Mouse (Mus musculus) T-cell, adult 2 months (primary cell): ENCODE data around the gene Bcl10.
"Not testable (repeated sequence)": the region's sequence is repeated elsewhere in the genome, so short reads cannot be mapped to it uniquely, and the experiment has no call there.

Experiments used
- DNase-seq: peaks from one replicate; pipeline ENCODE4 v3.0.0; 2022; ENCODE audit warnings: low spot score

Gene Bcl10

DNA sequence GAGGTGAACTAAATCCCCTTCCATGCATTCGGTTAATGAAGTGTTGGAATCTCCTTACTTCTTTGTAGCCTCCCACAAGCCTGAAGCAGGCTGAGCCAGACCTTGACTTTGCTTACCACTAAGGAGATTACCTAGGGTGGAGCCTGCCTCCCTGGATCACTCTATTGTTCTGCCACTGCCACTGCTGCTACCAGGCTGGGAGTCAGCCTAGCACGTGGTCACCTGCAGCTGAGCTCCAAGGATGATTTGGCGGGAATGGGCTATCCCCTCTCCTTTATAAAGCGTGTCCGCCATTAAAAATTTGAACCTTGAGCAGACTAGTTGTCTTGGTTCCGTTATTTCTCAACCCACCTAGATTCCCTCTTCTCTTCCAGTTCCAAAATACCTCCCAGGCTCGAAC, 8.7 kb upstream of the Bcl10 start:
- DNase-seq, result not testable (repeated sequence)

DNA sequence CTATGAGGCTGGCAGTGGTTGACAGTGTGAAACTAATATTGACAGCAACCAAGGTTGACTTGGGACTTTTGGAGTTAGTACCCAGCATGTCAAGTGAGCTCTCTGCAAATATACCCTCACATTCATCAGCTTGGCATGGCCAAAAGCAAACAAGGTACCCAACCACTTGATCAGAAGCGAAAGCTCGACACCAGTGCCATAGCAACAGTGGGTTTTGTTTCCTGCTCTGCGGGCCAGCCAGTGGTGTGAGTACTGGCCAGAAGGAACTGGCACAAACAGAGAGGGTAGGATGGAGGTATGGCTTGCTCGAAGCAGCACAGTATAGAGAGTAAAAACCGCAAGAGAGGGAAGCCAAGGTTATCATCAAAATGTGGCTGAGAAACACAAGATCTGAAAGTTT, 6.2 kb upstream of the Bcl10 start:
- DNase-seq, result peak; percentile 10

GRCm38 (mm10) chr3:145916826-145917225, 5.8 kb upstream of the Bcl10 start:
- DNase-seq, result peak; percentile 38

GRCm38 (mm10) chr3:145922971-145923370, 367 bp downstream of the Bcl10 start:
- DNase-seq, result no peak

- DNase-seq, result peak; percentile 99
Observed at GRCm38 (mm10) chr3:145923874-145924577, 1.4 kb downstream of the Bcl10 start.

GRCm38 (mm10) chr3:145924649-145925337, 2.2 kb downstream of the Bcl10 start:
- DNase-seq, result peak; percentile 72

DNA sequence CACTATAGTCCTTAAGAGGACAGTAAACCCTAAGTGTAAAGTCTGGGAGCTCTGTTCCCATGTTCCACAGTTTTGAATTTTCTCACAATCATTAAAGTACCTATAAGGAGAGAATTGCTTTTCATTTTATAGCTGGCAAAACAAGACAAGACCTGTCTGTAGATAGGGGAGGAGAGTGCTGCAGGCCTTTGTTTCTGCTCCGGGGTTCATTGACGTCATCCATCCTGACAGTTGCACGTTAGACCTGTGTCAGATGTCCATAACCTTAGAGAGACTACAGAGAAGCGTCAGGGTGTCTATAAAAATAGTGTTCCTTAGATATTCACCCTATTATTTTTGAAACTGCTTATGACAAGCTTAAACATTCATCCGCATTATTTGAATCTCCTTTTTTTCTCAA, 2.9 kb downstream of the Bcl10 start:
- peak; percentile 45 for DNase-seq

DNA sequence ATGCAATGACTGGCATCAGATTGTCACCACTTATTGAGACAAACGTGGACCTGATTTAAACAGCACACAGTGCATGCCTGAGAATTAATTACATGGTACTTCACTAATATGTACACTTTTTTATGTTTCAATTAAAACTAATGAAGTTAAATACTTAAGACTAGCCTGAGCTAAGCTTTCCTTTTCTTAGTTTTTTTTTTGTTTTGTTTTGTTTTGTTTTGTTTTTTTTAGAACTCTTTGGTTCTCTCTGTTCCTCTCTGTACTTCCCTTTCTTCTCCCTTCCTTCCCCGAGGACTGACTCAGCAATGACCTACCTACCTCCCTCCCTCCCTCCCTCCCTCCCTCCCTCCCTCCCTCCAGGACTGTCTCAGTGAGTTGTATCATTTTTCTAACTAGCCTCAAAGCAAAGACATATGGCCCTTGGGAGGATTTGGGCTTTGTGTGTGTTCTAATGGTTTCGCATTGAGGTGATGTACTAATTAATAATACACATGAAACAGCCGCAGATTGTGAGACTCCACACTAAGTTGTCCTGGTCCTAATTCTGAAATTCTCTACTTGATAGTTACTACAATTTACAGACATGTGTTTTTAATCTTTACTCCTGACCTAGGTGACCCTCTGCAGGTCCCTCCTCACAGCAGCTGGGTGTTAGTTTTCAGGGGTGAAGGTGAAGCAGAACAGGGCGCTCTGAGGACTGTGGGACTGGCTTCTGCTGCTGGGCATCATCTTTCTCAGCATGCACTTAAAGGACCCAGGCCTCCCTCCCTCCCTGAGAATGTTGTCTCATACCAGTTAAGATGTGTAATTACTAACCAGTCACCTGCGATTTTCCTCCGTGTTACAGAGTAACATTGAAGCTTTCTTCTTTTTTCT, 7.2 kb downstream of the Bcl10 start:
- DNase-seq, result no peak

- peak; percentile 36 for DNase-seq
Observed at GRCm38 (mm10) chr3:145933845-145934244, 11.2 kb downstream of the Bcl10 start.

DNA sequence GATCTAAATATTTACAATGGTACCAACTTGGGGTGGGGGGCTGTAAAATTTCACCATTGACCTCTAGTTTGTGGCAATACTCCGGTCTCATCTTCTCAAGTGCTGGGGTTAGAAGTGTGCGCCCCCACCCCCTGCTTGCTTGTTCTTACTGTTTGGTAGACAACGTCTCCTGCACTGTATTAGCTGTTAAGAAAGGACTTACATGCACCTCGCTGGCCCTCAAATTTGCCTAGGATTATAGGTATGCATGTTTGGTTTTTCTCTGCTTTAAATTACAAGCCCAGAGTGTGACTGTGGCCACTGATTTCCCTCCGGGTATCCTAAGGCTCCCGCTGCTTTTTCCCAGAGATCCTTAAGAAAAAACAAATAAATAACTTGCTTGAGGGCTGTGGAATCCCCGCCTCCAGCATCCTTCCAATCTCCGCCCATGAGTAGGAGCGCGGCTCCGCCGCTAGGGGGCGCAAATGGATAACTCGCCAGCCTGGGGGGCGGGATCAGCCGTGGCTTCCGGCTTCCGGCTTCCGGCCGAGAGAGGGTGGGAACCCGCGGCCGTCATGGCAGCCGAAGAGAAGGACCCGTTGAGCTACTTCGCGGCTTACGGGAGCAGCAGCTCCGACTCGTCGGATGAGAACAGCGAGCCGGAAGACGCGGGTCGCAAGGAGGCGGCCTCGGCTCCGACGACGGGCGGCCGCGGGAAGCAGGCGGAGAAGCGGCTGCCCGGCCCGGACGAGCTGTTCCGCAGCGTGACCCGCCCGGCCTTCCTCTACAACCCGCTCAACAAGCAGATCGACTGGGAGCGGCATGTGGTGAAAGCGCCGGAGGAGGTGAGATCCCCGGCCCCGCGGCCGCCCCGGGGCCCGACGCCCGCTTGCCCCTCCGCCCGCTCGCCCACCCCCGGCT, 15.2 kb downstream of the Bcl10 start, which contains the start of gene 2410004B18Rik:
Gene 2410004B18Rik, plus strand, starts transcription at position 510 of the 900 bp plus-strand sequence.
- peak; percentile 90 for DNase-seq

- DNase-seq, result no peak
Observed at GRCm38 (mm10) chr3:145938405-145939349, 16.1 kb downstream of the Bcl10 start.

GRCm38 (mm10) chr3:145939402-145939801, 16.8 kb downstream of the Bcl10 start:
- no peak for DNase-seq

DNA sequence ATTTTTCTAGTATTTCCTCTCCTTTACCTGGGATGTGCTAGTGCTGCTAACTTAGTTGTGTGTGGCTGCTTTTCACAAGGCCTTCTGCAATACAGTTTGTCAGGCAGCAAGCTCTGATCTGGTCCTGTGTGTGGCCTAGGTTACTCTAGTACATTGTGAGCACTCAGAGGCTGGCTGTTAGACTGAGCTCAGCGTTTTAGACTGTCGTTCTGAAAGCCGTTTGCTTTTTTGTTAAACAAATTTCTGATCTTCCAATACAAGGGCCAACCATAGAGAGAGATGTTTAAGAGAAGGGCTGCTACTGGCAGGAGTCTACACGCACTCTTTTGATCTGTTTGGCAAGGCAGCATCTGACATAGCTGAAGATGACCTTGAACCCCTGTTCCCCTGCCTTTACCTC, 17.4 kb downstream of the Bcl10 start:
- no peak for DNase-seq

- peak; percentile 75 for DNase-seq
Observed at GRCm38 (mm10) chr3:145941971-145942370, 19.4 kb downstream of the Bcl10 start.

- no peak for DNase-seq
Observed at GRCm38 (mm10) chr3:145944348-145944747, 21.7 kb downstream of the Bcl10 start.

DNA sequence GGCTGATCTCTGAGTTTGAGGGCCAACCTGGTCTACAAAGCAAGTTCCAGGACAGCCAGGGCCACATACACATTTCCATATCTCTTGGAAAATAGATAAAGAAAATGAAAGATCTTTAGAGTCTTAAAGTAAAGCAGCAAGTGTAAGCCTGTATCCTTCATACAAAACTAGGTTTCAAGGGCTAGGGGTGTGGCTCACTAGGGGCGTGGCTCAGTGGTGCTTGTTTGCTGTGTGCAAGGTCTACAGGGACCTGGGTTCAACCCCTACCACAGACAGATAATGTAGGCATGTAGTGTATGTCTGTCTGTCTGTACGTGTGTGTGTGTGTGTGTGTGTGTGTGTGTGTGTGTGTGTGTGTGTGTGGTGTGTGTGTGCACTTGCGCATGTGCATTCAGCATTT, 23.3 kb downstream of the Bcl10 start:
- DNase-seq, result no peak

DNA sequence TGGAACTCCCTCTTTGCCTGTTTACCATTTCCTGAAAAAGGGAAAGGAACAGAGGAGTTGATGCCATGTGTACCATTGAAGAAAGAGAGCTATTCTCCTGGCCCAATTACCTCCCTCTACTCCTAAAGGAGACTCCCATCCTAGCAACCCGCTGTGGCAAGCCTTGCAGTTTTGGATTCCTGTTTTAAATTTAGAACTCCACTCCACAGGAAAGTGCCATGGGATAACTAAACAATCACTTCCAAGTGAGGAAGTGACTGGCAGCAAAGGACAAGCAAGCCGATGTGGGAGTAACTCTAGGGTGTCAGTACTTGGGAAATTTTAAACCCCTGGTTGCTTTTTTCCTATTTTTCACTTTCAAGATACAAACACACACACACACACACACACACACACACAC, 24.1 kb downstream of the Bcl10 start:
- DNase-seq, result no peak

- DNase-seq, result no peak
Observed at GRCm38 (mm10) chr3:145947539-145948204, 25.1 kb downstream of the Bcl10 start.

- DNase-seq, result peak; percentile 58
Observed at GRCm38 (mm10) chr3:145950034-145950814, 27.6 kb downstream of the Bcl10 start.
